Mouse (Mus musculus): ENCODE measurements around the gene Marcksl1. TPM values are rescaled to one million over a fixed set of nuclear protein-coding genes. Genes with fewer than 3 reads are reported as not detected.
A peak's percentile ranks its signal among the peaks of the same experiment; 100 is the strongest.

The Marcksl1 gene
- total RNA-seq (2021): 100 to 1,000 TPM in 1 of 2 experiments, 10 to 100 TPM in 1; 96.0 to 102 TPM
- long read RNA-seq, experiment 1, transcript Marcksl1-201 (2 exons, 1,605 nt): major isoform, 227 of 233 reads
- long read RNA-seq, experiment 1, partial matches to known transcripts: 5 of 233 reads
- long read RNA-seq, experiment 1, other reads (novel, unspliced or antisense): 1 of 233 reads
- long read RNA-seq, experiment 2, transcript Marcksl1-201 (2 exons, 1,605 nt): major isoform, 153 of 159 reads
- long read RNA-seq, experiment 2, partial matches to known transcripts: 5 of 159 reads
- long read RNA-seq, experiment 2, other reads (novel, unspliced or antisense): 1 of 159 reads

GRCm38 (mm10) chr4:129513086-129513767 lies at the start of gene Marcksl1:
Marcksl1 (plus strand) TSS chr4:129513581.
- TF ChIP-seq CTCF (IDR thresholded peaks at IDR 0.05): no peak
- H3K27ac ChIP-seq: peak within 1 kb of the TSS; percentile 72
- peak within 1 kb of the TSS; percentile 53 for H3K4me3 ChIP-seq
- peak; percentile 63 to 79 for DNase-seq (ENCODE audit: extremely low spot score in 1 of 2, low spot score in 2 of 2)
- intact Hi-C loops (cut with DNase I): no loop called here

- no peak for TF ChIP-seq CTCF (IDR thresholded peaks at IDR 0.05)
- intact Hi-C loops (cut with DNase I): loop anchor here (5.0 kb wide), 1 partner anchor 272 kb away; no protein-coding TSS in a partner anchor
- Histone ChIP-seq H3K4me3 (no peak overlapping the region), H3K27ac (no peak overlapping the region)
- DNase-seq (ENCODE audit: extremely low spot score in 1 of 2, low spot score in 2 of 2): no peak
Measured at GRCm38 (mm10) chr4:129464286-129464815, 49.0 kb upstream of the Marcksl1 start.

GRCm38 (mm10) chr4:129476047-129476446 lies 37.3 kb upstream of the Marcksl1 start:
- no peak for DNase-seq (ENCODE audit: extremely low spot score in 1 of 2, low spot score in 2 of 2)
- TF ChIP-seq CTCF (IDR thresholded peaks at IDR 0.05): no peak
- no peak overlapping the region for H3K27ac ChIP-seq
- no peak overlapping the region for H3K4me3 ChIP-seq
- intact Hi-C loops (cut with DNase I): no loop called here

- intact Hi-C loops (cut with DNase I): no loop called here
- H3K27ac ChIP-seq: no peak overlapping the region
- no peak overlapping the region for H3K4me3 ChIP-seq
- TF ChIP-seq CTCF (IDR thresholded peaks at IDR 0.05): no peak
- no peak for DNase-seq (ENCODE audit: extremely low spot score in 1 of 2, low spot score in 2 of 2)
Measured at GRCm38 (mm10) chr4:129479863-129480262, 33.5 kb upstream of the Marcksl1 start.

- no peak overlapping the region for H3K27ac ChIP-seq
- H3K4me3 ChIP-seq: no peak overlapping the region
- intact Hi-C loops (cut with DNase I): no loop called here
- DNase-seq (ENCODE audit: extremely low spot score in 1 of 2, low spot score in 2 of 2): no peak
- TF ChIP-seq CTCF (IDR thresholded peaks at IDR 0.05): no peak
Measured at GRCm38 (mm10) chr4:129481090-129481489, 32.3 kb upstream of the Marcksl1 start.

GRCm38 (mm10) chr4:129490972-129491880 lies 22.2 kb upstream of the Marcksl1 start, which contains the start of the genes Tssk3 and Fam229a:
Tssk3 (minus strand) TSS chr4:129491022.
Fam229a (plus strand) TSS chr4:129491190.
- peak within 1 kb of the TSS; percentile 11; the same call in 1 of the 2 replicates for H3K27ac ChIP-seq
- peak within 1 kb of the TSS; percentile 43 for H3K4me3 ChIP-seq
- TF ChIP-seq CTCF (IDR thresholded peaks at IDR 0.05): peak; percentile 1
- peak in 1 of 2 experiments; percentile 48 for DNase-seq (ENCODE audit: extremely low spot score in 1 of 2, low spot score in 2 of 2)
- intact Hi-C loops (cut with DNase I): loop anchor here (5.0 kb wide), 1 partner anchor 116 kb away; no protein-coding TSS in a partner anchor

- no peak; the same call in none of the 2 replicates for TF ChIP-seq CTCF (IDR thresholded peaks at IDR 0.05)
- Histone ChIP-seq H3K4me3 (no peak overlapping the region), H3K27ac (no peak overlapping the region)
- intact Hi-C loops (cut with DNase I): loop anchor here (5.0 kb wide), 1 partner anchor 113 kb away; no protein-coding TSS in a partner anchor
- no peak for DNase-seq (ENCODE audit: extremely low spot score in 1 of 2, low spot score in 2 of 2)
Measured at GRCm38 (mm10) chr4:129494681-129495080, 18.7 kb upstream of the Marcksl1 start.

GRCm38 (mm10) chr4:129495672-129496562 lies 17.5 kb upstream of the Marcksl1 start:
- peak; percentile 27 to 43 for DNase-seq (ENCODE audit: extremely low spot score in 1 of 2, low spot score in 2 of 2)
- peak overlapping the region; percentile 78 for H3K27ac ChIP-seq
- intact Hi-C loops (cut with DNase I): no loop called here
- peak; percentile 15 for TF ChIP-seq CTCF (IDR thresholded peaks at IDR 0.05)
- no peak overlapping the region for H3K4me3 ChIP-seq

- intact Hi-C loops (cut with DNase I): no loop called here
- peak overlapping the region; percentile 78 for H3K27ac ChIP-seq
- DNase-seq (ENCODE audit: extremely low spot score in 1 of 2, low spot score in 2 of 2): no peak
Measured at GRCm38 (mm10) chr4:129496631-129497030, 16.8 kb upstream of the Marcksl1 start.

GRCm38 (mm10) chr4:129498941-129499340 lies 14.4 kb upstream of the Marcksl1 start:
- TF ChIP-seq CTCF (IDR thresholded peaks at IDR 0.05): no peak
- DNase-seq (ENCODE audit: extremely low spot score in 1 of 2, low spot score in 2 of 2): no peak
- Histone ChIP-seq H3K4me3 (no peak overlapping the region), H3K27ac (no peak overlapping the region)
- intact Hi-C loops (cut with DNase I): no loop called here

More at GRCm38 (mm10) chr4:129496631-129497030, 16.8 kb upstream of the Marcksl1 start:
- H3K4me3 ChIP-seq: no peak overlapping the region
- no peak for TF ChIP-seq CTCF (IDR thresholded peaks at IDR 0.05)
